Mouse (Mus musculus) kidney, postnatal 0 days (tissue): ENCODE results near the gene Hecw2. TPM values are rescaled to one million over a fixed set of nuclear protein-coding genes. Genes with fewer than 3 reads are reported as not detected.
A peak's percentile ranks its signal among the peaks of the same experiment; 100 is the strongest.

Source experiments
- ATAC-seq: fragments of 200-750 bp; cut with Nextera tagmentation; replicated peaks from 2 replicates; pipeline ENCODE4 v1.8.0; 2017; ENCODE audit warnings: low read depth, moderate number of reproducible peaks, moderate TSS enrichment, moderate library complexity; ENCODE audit not compliant: low FRiP score
- DNase-seq: peaks from one replicate; pipeline ENCODE4 v3.0.0-alpha.2; 2016; ENCODE audit warnings: low spot score
- H3K27ac ChIP-seq: fragments of 300-500 bp; sonication (generic); 2 replicates; pipeline ENCODE4 v1.5.1; 2014; ENCODE audit warnings: mild to moderate bottlenecking
- H3K27me3 ChIP-seq: fragments of 300-500 bp; sonication (generic); 2 replicates; pipeline ENCODE4 v1.6.1; 2014; ENCODE audit warnings: low read length, mixed read lengths; ENCODE audit not compliant: insufficient read depth
- H3K36me3 ChIP-seq: fragments of 300-500 bp; sonication (generic); 2 replicates; pipeline ENCODE4 v1.6.1; 2014; ENCODE audit warnings: low read length, mixed read lengths; ENCODE audit not compliant: insufficient read depth
- H3K4me1 ChIP-seq: fragments of 300-500 bp; sonication (generic); replicated peaks from 2 replicates; pipeline ENCODE4 v1.6.1; 2014; ENCODE audit warnings: antibody characterized with exemption, low read length, mixed read lengths; ENCODE audit not compliant: insufficient read depth
- H3K4me2 ChIP-seq: fragments of 300-500 bp; sonication (generic); 2 replicates; pipeline ENCODE4 v1.6.1; 2014; ENCODE audit warnings: mild to moderate bottlenecking, low read length, moderate library complexity, mixed read lengths
- H3K4me3 ChIP-seq: fragments of 300-500 bp; sonication (generic); replicated peaks from 2 replicates; pipeline ENCODE4 v1.5.1; 2014; ENCODE audit warnings: low read depth, low read length
- H3K9ac ChIP-seq: fragments of 300-500 bp; sonication (generic); 2 replicates; pipeline ENCODE4 v1.6.1; 2014; ENCODE audit warnings: low read depth, low read length
- H3K9me3 ChIP-seq: fragments of 300-500 bp; sonication (generic); replicated peaks from 2 replicates; pipeline ENCODE4 v1.6.1; 2016; ENCODE audit warnings: low read length, inconsistent platforms, mixed read lengths
- CTCF ChIP-seq: IDR thresholded peaks from 2 replicates; pipeline ENCODE4 v1.5.1; 2016; ENCODE audit warnings: antibody characterized with exemption, low read depth, mild to moderate bottlenecking, moderate library complexity
- WGBS: fragments of 180-500 bp; shearing (Covaris S2); extraction: QIAGEN DNeasy Blood & Tissue Kit; methylation state at CpG from one replicate; pipeline ENCODE4 v1.1.7; 2014; 5-methylcytosine and 5-hydroxymethylcytosine counted together
- polyA plus RNA-seq: library from polyadenylated mRNA; unstranded; fragments of >200 nt; fragmentation: Nextera tagmentation; extraction: Ambion mirVana; gene quantifications from 2 replicates; pipeline ENCODE4 v1.2.1, GENCODE M21; 2015

The Hecw2 gene
- polyA plus RNA-seq, 1 experiment from 2014 or later, result 2.5 TPM

GRCm38 (mm10) chr1:53900416-53900815 lies 294.6 kb downstream of the Hecw2 start:
- no peaks in the 10 kb centered on the region for H3K4me1 ChIP-seq
- H3K27ac ChIP-seq, result no peak overlapping the region
- H3K4me2 ChIP-seq, result no peak overlapping the region
- H3K4me3 ChIP-seq, result no peak overlapping the region
- H3K9ac ChIP-seq, result no peak overlapping the region
- H3K27me3 ChIP-seq, result no peaks in the 10 kb centered on the region
- 94% methylated on average over 2 of the region's 2 CpGs for WGBS
- TF ChIP-seq CTCF, result no peak
- no peak for ATAC-seq
- no peaks in the 10 kb centered on the region for H3K9me3 ChIP-seq
- no peak for DNase-seq
- no peaks in the 10 kb centered on the region for H3K36me3 ChIP-seq

GRCm38 (mm10) chr1:53894299-53894698 lies 300.7 kb downstream of the Hecw2 start:
- WGBS, result 87% methylated on average over 5 of the region's 5 CpGs
- H3K9ac ChIP-seq, result no peak overlapping the region
- no peak for ATAC-seq
- H3K4me3 ChIP-seq, result no peak overlapping the region
- no peaks in the 10 kb centered on the region for H3K27me3 ChIP-seq
- no peak overlapping the region for H3K4me2 ChIP-seq
- H3K27ac ChIP-seq, result no peak overlapping the region
- DNase-seq, result no peak
- TF ChIP-seq CTCF, result no peak
- no peaks in the 10 kb centered on the region for H3K4me1 ChIP-seq
- H3K36me3 ChIP-seq, result no peaks in the 10 kb centered on the region
- H3K9me3 ChIP-seq, result no peaks in the 10 kb centered on the region

- WGBS, result 48% methylated on average over 3 of the region's 3 CpGs
- no peaks in the 10 kb centered on the region for H3K36me3 ChIP-seq
- H3K4me2 ChIP-seq, result no peak overlapping the region
- no peak for ATAC-seq
- no peaks in the 10 kb centered on the region for H3K9me3 ChIP-seq
- no peaks in the 10 kb centered on the region for H3K4me1 ChIP-seq
- TF ChIP-seq CTCF, result peak; percentile 80
- H3K9ac ChIP-seq, result no peak overlapping the region
- no peak overlapping the region for H3K27ac ChIP-seq
- DNase-seq, result peak; percentile 73
- no peak overlapping the region for H3K4me3 ChIP-seq
- no peaks in the 10 kb centered on the region for H3K27me3 ChIP-seq
Measured at GRCm38 (mm10) chr1:53890380-53890779, 304.6 kb downstream of the Hecw2 start.

- Histone ChIP-seq H3K4me3 (no peak overlapping the region), H3K36me3 (no peaks in the 10 kb centered on the region), H3K27ac (no peak overlapping the region), H3K4me1 (no peaks in the 10 kb centered on the region), H3K27me3 (no peaks in the 10 kb centered on the region), H3K9ac (no peak overlapping the region), H3K4me2 (no peak overlapping the region), H3K9me3 (no peaks in the 10 kb centered on the region)
- DNase-seq, result peak; percentile 19
- WGBS, result 69% methylated on average over 3 of the region's 3 CpGs
- ATAC-seq, result no peak
- TF ChIP-seq CTCF, result no peak
Measured at GRCm38 (mm10) chr1:53889806-53890205, 305.2 kb downstream of the Hecw2 start.

- no peaks in the 10 kb centered on the region for H3K4me1 ChIP-seq
- ATAC-seq (no peak), DNase-seq (no peak)
- WGBS, result 61% methylated on average over 2 of the region's 2 CpGs
- no peak overlapping the region for H3K4me2 ChIP-seq
- no peaks in the 10 kb centered on the region for H3K27me3 ChIP-seq
- H3K36me3 ChIP-seq, result no peaks in the 10 kb centered on the region
- H3K4me3 ChIP-seq, result no peak overlapping the region
- H3K9ac ChIP-seq, result no peak overlapping the region
- TF ChIP-seq CTCF, result no peak
- no peak overlapping the region for H3K27ac ChIP-seq
- no peaks in the 10 kb centered on the region for H3K9me3 ChIP-seq
Measured at GRCm38 (mm10) chr1:53882480-53882879, 312.5 kb downstream of the Hecw2 start.

- WGBS, result 79% methylated on average over 5 of the region's 5 CpGs
- H3K9ac ChIP-seq, result no peak overlapping the region
- no peaks in the 10 kb centered on the region for H3K9me3 ChIP-seq
- H3K4me1 ChIP-seq, result no peaks in the 10 kb centered on the region
- DNase-seq, result no peak
- H3K27ac ChIP-seq, result no peak overlapping the region
- H3K4me2 ChIP-seq, result no peak overlapping the region
- H3K4me3 ChIP-seq, result no peak overlapping the region
- no peak for ATAC-seq
- no peaks in the 10 kb centered on the region for H3K36me3 ChIP-seq
- TF ChIP-seq CTCF, result no peak
- no peaks in the 10 kb centered on the region for H3K27me3 ChIP-seq
Measured at GRCm38 (mm10) chr1:53875919-53876318, 319.0 kb downstream of the Hecw2 start.

GRCm38 (mm10) chr1:53867316-53867715 lies 327.7 kb downstream of the Hecw2 start:
- Histone ChIP-seq H3K27ac (no peak overlapping the region), H3K4me2 (no peak overlapping the region), H3K4me3 (no peak overlapping the region), H3K9me3 (no peaks in the 10 kb centered on the region), H3K4me1 (no peaks in the 10 kb centered on the region; the same call in 1 of the 2 replicates), H3K9ac (no peak overlapping the region), H3K27me3 (no peaks in the 10 kb centered on the region), H3K36me3 (no peaks in the 10 kb centered on the region)
- 93% methylated on average over 2 of the region's 2 CpGs for WGBS
- no peak for TF ChIP-seq CTCF
- DNase-seq (no peak), ATAC-seq (no peak)
